Mouse (Mus musculus): ENCODE results near the gene Olfr608.
"Not testable (repeated sequence)": the region's sequence is repeated elsewhere in the genome, so short reads cannot be mapped to it uniquely, and the experiment has no call there.

The Olfr608 gene

GRCm38 (mm10) chr7:103469577-103469976, at the start of gene Olfr608:
Gene Olfr608 (plus strand): TSS chr7:103469877.
- DNase-seq: no peak

DNA sequence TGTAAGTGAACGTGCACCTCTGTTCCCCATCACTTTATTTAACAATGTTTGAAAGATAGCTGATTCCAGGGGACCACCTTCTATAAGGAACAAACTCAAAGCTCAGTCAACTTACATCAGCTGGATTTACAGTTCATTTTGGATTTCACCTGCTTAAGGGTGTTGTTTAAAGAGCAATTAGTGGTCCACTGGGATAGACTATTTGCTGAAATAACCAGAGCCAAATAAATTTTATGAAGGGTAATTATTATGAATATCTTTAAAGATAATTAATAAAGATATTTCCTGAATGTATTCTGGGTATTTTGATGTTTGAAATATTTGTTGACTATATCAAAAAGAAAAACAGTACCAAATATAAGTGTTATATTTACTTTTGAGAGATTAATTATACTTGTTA, 24.3 kb upstream of the Olfr608 start, which contains the start of gene Olfr605:
Gene Olfr605, minus strand, starts transcription at position 101 of the 400 bp plus-strand sequence.
- DNase-seq: no peak

- DNase-seq: no peak
Observed at GRCm38 (mm10) chr7:103448746-103449145, 20.9 kb upstream of the Olfr608 start, which contains the start of gene Olfr606. Gene Olfr606 (plus strand): TSS chr7:103449046.

GRCm38 (mm10) chr7:103460590-103460989, 9.1 kb upstream of the Olfr608 start:
- DNase-seq: no peak

GRCm38 (mm10) chr7:103477106-103477505, 7.4 kb downstream of the Olfr608 start:
- not testable (repeated sequence) for DNase-seq

DNA sequence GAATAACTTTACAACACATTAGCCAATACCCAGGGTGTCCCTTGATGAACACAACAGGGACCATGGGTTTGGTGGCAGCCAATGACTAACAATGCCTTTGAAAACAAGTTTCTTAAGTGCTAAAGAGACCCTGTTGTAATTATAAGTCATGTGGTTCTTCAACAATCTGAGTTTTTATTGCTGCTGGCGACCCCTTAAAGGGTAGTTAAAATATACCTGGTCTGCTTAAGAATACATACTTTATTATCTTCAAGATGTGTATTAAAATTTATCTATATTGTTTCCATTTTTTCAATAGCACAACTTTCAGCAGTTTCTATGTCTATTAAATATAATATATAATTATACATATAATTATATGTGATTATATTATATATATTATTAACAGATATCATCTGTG, 28.3 kb downstream of the Olfr608 start, which contains the start of gene Olfr609:
Gene Olfr609, minus strand, starts transcription at position 101 of the 400 bp plus-strand sequence.
- DNase-seq: no peak

GRCm38 (mm10) chr7:103512022-103512421, 42.3 kb downstream of the Olfr608 start, which contains the start of gene Olfr610:
Gene Olfr610 (minus strand): TSS chr7:103512122.
- DNase-seq: no peak

GRCm38 (mm10) chr7:103520746-103521145, 51.1 kb downstream of the Olfr608 start, which contains the start of gene Olfr611:
Gene Olfr611 (minus strand): TSS chr7:103520846.
- not testable (repeated sequence) for DNase-seq
